Mouse (Mus musculus): ENCODE measurements around the gene Gm43518.

Gm43518 gene

GRCm38 (mm10) chr5:123927118-123927517 lies at the start of gene Gm43518:
Gene Gm43518, plus strand, starts transcription at chr5:123927418.
- DNase-seq (ENCODE audit: low spot score): no peak

GRCm38 (mm10) chr5:123878056-123878455 lies 49.2 kb upstream of the Gm43518 start:
- no peak for DNase-seq (ENCODE audit: low spot score)

- DNase-seq (ENCODE audit: low spot score): no peak
Measured at GRCm38 (mm10) chr5:123879928-123880327, 47.3 kb upstream of the Gm43518 start, which contains the start of gene Hcar1. Gene Hcar1, minus strand, starts transcription at chr5:123880020.

GRCm38 (mm10) chr5:123880778-123881177 lies 46.4 kb upstream of the Gm43518 start:
- no peak for DNase-seq (ENCODE audit: low spot score)

- no peak for DNase-seq (ENCODE audit: low spot score)
Measured at GRCm38 (mm10) chr5:123883891-123884290, 43.3 kb upstream of the Gm43518 start.

- no peak for DNase-seq (ENCODE audit: low spot score)
Measured at GRCm38 (mm10) chr5:123884332-123884731, 42.9 kb upstream of the Gm43518 start.

- DNase-seq (ENCODE audit: low spot score): no peak
Measured at GRCm38 (mm10) chr5:123886365-123886764, 40.9 kb upstream of the Gm43518 start.

GRCm38 (mm10) chr5:123890312-123890711 lies 36.9 kb upstream of the Gm43518 start:
- DNase-seq (ENCODE audit: low spot score): no peak

GRCm38 (mm10) chr5:123890987-123891386 lies 36.2 kb upstream of the Gm43518 start:
- no peak for DNase-seq (ENCODE audit: low spot score)

- DNase-seq (ENCODE audit: low spot score): peak; percentile 58
Measured at GRCm38 (mm10) chr5:123891669-123892068, 35.5 kb upstream of the Gm43518 start.

- DNase-seq (ENCODE audit: low spot score): no peak
Measured at GRCm38 (mm10) chr5:123893520-123893919, 33.7 kb upstream of the Gm43518 start.

GRCm38 (mm10) chr5:123896395-123896794 lies 30.8 kb upstream of the Gm43518 start:
- DNase-seq (ENCODE audit: low spot score): no peak

- DNase-seq (ENCODE audit: low spot score): no peak
Measured at GRCm38 (mm10) chr5:123897352-123897751, 29.9 kb upstream of the Gm43518 start.

GRCm38 (mm10) chr5:123904059-123904672 lies 23.1 kb upstream of the Gm43518 start:
- DNase-seq (ENCODE audit: low spot score): no peak

- DNase-seq (ENCODE audit: low spot score): no peak
Measured at GRCm38 (mm10) chr5:123906146-123906975, 20.9 kb upstream of the Gm43518 start.

- DNase-seq (ENCODE audit: low spot score): peak; percentile 97
Measured at GRCm38 (mm10) chr5:123906976-123907630, 20.1 kb upstream of the Gm43518 start, which contains the start of gene Denr. Gene Denr, plus strand, starts transcription at chr5:123907175.

GRCm38 (mm10) chr5:123907631-123907977 lies 19.6 kb upstream of the Gm43518 start:
- no peak for DNase-seq (ENCODE audit: low spot score)

- DNase-seq (ENCODE audit: low spot score): no peak
Measured at GRCm38 (mm10) chr5:123914852-123915251, 12.4 kb upstream of the Gm43518 start.

- DNase-seq (ENCODE audit: low spot score): no peak
Measured at GRCm38 (mm10) chr5:123922112-123922511, 5.1 kb upstream of the Gm43518 start.

GRCm38 (mm10) chr5:123930508-123930989 lies 3.3 kb downstream of the Gm43518 start, which contains the start of gene Ccdc62:
Gene Ccdc62, plus strand, starts transcription at chr5:123930679.
- DNase-seq (ENCODE audit: low spot score): peak; percentile 95

GRCm38 (mm10) chr5:123931131-123931530 lies 3.9 kb downstream of the Gm43518 start:
- no peak for DNase-seq (ENCODE audit: low spot score)

GRCm38 (mm10) chr5:123932927-123933326 lies 5.7 kb downstream of the Gm43518 start:
- no peak for DNase-seq (ENCODE audit: low spot score)

GRCm38 (mm10) chr5:123933556-123933955 lies 6.3 kb downstream of the Gm43518 start:
- DNase-seq (ENCODE audit: low spot score): peak; percentile 31
